Mouse (Mus musculus) liver, embryonic 14.5 days (tissue): ENCODE measurements around the gene Gm7879. TPM values are rescaled to one million over a fixed set of nuclear protein-coding genes. Genes with fewer than 3 reads are reported as not detected.

ENCODE experiments used
- ATAC-seq: fragments of 200-750 bp; cut with Nextera tagmentation; 2 replicates; pipeline ENCODE4 v1.8.0; 2017; ENCODE audit warnings: moderate number of reproducible peaks, mild to moderate bottlenecking, moderate library complexity; ENCODE audit not compliant: insufficient read depth
- DNase-seq, 3 experiments: peaks; one replicate each; pipeline ENCODE4 v3.0.0-alpha.2; 2012 to 2013; ENCODE audit warnings: low read depth in 3 of 3, low spot score in 3 of 3
- H3K27ac ChIP-seq: fragments of 300-500 bp; sonication (generic); 2 replicates; pipeline ENCODE4 v1.5.1; 2014; ENCODE audit warnings: moderate library complexity, mild to moderate bottlenecking, control low read depth, inconsistent platforms
- H3K27me3 ChIP-seq: fragments of 300-500 bp; sonication (generic); 2 replicates; pipeline ENCODE4 v1.6.1; 2014; ENCODE audit warnings: mild to moderate bottlenecking, low read length, moderate library complexity; ENCODE audit not compliant: control insufficient read depth, insufficient read depth
- H3K36me3 ChIP-seq: fragments of 300-500 bp; sonication (generic); replicated peaks from 2 replicates; pipeline ENCODE4 v1.6.1; 2014; ENCODE audit warnings: low read depth; ENCODE audit not compliant: control insufficient read depth, insufficient read depth
- H3K4me1 ChIP-seq, 2 experiments: fragments of 200-500 bp in 1 of 2; fragments of 300-500 bp in 1 of 2; sonication (generic) in 1 of 2; replicated peaks; 2 replicates each; pipeline ENCODE4 v1.6.1; 2012 to 2014; ENCODE audit warnings: antibody characterized with exemption in 1 of 2, inconsistent platforms in 1 of 2, low read length in 1 of 2; ENCODE audit not compliant: control insufficient read depth in 2 of 2, insufficient read depth in 2 of 2
- H3K4me2 ChIP-seq: fragments of 300-500 bp; sonication (generic); 2 replicates; pipeline ENCODE4 v1.6.1; 2014; ENCODE audit warnings: low read depth, mild to moderate bottlenecking, control low read depth, moderate library complexity
- H3K4me3 ChIP-seq, 2 experiments: fragments of 200-500 bp in 1 of 2; fragments of 300-500 bp in 1 of 2; sonication (generic) in 1 of 2; 2 replicates each; pipeline ENCODE4 v1.5.1; 2012 to 2014; ENCODE audit warnings: low read depth in 2 of 2, low read length in 2 of 2, mild to moderate bottlenecking in 2 of 2, control low read depth in 1 of 2, inconsistent platforms in 1 of 2, moderate library complexity in 1 of 2; ENCODE audit not compliant: insufficient read depth in 1 of 2
- H3K9ac ChIP-seq: fragments of 300-500 bp; sonication (generic); replicated peaks from 2 replicates; pipeline ENCODE4 v1.6.1; 2014; ENCODE audit warnings: mild to moderate bottlenecking, control low read depth, moderate library complexity
- H3K9me3 ChIP-seq: fragments of 300-500 bp; sonication (generic); 2 replicates; pipeline ENCODE4 v1.6.1; 2016; ENCODE audit warnings: low read length, mixed read lengths; ENCODE audit not compliant: control insufficient read depth
- CTCF ChIP-seq: IDR thresholded peaks from 2 replicates; pipeline ENCODE4 v1.5.1; 2016; ENCODE audit warnings: antibody characterized with exemption, low read depth, control low read depth
- EP300 ChIP-seq: IDR thresholded peaks from 2 replicates; pipeline ENCODE4 v1.6.1; 2016; ENCODE audit warnings: antibody characterized with exemption, low read depth
- WGBS: fragments of 180-500 bp; shearing (Covaris S2); extraction: QIAGEN DNeasy Blood & Tissue Kit; methylation state at CpG from one replicate; pipeline ENCODE4 v1.1.7; 2014; ENCODE audit not compliant: insufficient replicate concordance; 5-methylcytosine and 5-hydroxymethylcytosine counted together
- polyA plus RNA-seq, 2 experiments: library from polyadenylated mRNA; depleted of rRNA in 1 of 2; stranded (reverse) in 1 of 2; unstranded in 1 of 2; fragments of >200 nt; fragmentation: Nextera tagmentation in 1 of 2; extraction: Ambion mirVana in 1 of 2; gene quantifications; 2 replicates each; pipeline versions ENCODE4 v1.2.1 to v1.2.3; 2012 to 2014

The Gm7879 gene
- polyA plus RNA-seq, 2 experiments: 0.46 to 0.86 TPM

- Histone ChIP-seq H3K9me3 (no peaks in the 10 kb centered on the region), H3K27me3 (no peaks in the 10 kb centered on the region), H3K4me1 (no peaks in the 10 kb centered on the region), H3K4me3 (no peak overlapping the region), H3K4me2 (no peak overlapping the region), H3K36me3 (no peaks in the 10 kb centered on the region), H3K27ac (no peak overlapping the region), H3K9ac (no peak overlapping the region)
- ATAC-seq (no peak), DNase-seq (no peak)
- 61% methylated on average over 3 of the region's 3 CpGs for WGBS
- TF ChIP-seq EP300: no peak
- no peak for TF ChIP-seq CTCF
Observed at GRCm38 (mm10) chr5:43961056-43961455, 48.1 kb downstream of the Gm7879 start.

Other genes starting within 250 kb of the Gm7879 start
- gene Bst1, start 94.3 kb upstream of the Gm7879 start, polyA plus RNA-seq (2012; rRNA removed): 0.18 and 0.19 TPM in 2 replicates
- gene Bst1, start 94.3 kb upstream of the Gm7879 start, polyA plus RNA-seq (2014; fragmentation: Nextera tagmentation; extraction: Ambion mirVana): 0.52 and 0.69 TPM in 2 replicates
- 9.0 and 10.3 TPM in 2 replicates for gene Fbxl5, start 91.5 kb upstream of the Gm7879 start, polyA plus RNA-seq (2012; rRNA removed)
- 21.5 and 22.6 TPM in 2 replicates for gene Fbxl5, start 91.5 kb upstream of the Gm7879 start, polyA plus RNA-seq (2014; fragmentation: Nextera tagmentation; extraction: Ambion mirVana)
- 5.2 TPM in 2 replicates for gene Cd38, start 44.6 kb upstream of the Gm7879 start, polyA plus RNA-seq (2012; rRNA removed)
- 9.3 and 10.6 TPM in 2 replicates for gene Cd38, start 44.6 kb upstream of the Gm7879 start, polyA plus RNA-seq (2014; fragmentation: Nextera tagmentation; extraction: Ambion mirVana)
- 0.09 and 0.23 TPM in 2 replicates for gene Fgfbp1, start 68.6 kb downstream of the Gm7879 start, polyA plus RNA-seq (2012; rRNA removed)
- 0.14 TPM in 1 of 2 replicates, not detected in the other for gene Fgfbp1, start 68.6 kb downstream of the Gm7879 start, polyA plus RNA-seq (2014; fragmentation: Nextera tagmentation; extraction: Ambion mirVana)
- 3.7 and 4.1 TPM in 2 replicates for gene Prom1, start 188.9 kb downstream of the Gm7879 start, polyA plus RNA-seq (2012; rRNA removed)
- 11.5 and 12.2 TPM in 2 replicates for gene Prom1, start 188.9 kb downstream of the Gm7879 start, polyA plus RNA-seq (2014; fragmentation: Nextera tagmentation; extraction: Ambion mirVana)